Mouse (Mus musculus) embryonic facial prominence, embryonic 13.5 days (tissue): Measurements from ENCODE around the gene Syncrip. TPM values are rescaled to one million over a fixed set of nuclear protein-coding genes. Genes with fewer than 3 reads are reported as not detected.
A peak's percentile ranks its signal among the peaks of the same experiment; 100 is the strongest.
"Not testable (repeated sequence)": the region's sequence is repeated elsewhere in the genome, so short reads cannot be mapped to it uniquely, and the experiment has no call there.

Source experiments
- ATAC-seq: fragments of 200-750 bp; cut with Nextera tagmentation; 2 replicates; pipeline ENCODE4 v1.8.0; 2017; ENCODE audit warnings: low read depth; ENCODE audit not compliant: insufficient number of reproducible peaks, insufficient read depth, low FRiP score, low TSS enrichment
- H3K27ac ChIP-seq: fragments of 300-500 bp; sonication (generic); 2 replicates; pipeline ENCODE4 v1.5.1; 2015; ENCODE audit warnings: moderate library complexity, mild to moderate bottlenecking, inconsistent platforms
- H3K27me3 ChIP-seq: fragments of 300-500 bp; sonication (generic); 2 replicates; pipeline ENCODE4 v1.6.1; 2015; ENCODE audit warnings: mild to moderate bottlenecking, inconsistent platforms
- H3K36me3 ChIP-seq: fragments of 300-500 bp; sonication (generic); 2 replicates; pipeline ENCODE4 v1.6.1; 2015; ENCODE audit warnings: mild to moderate bottlenecking, inconsistent platforms
- H3K4me1 ChIP-seq: fragments of 300-500 bp; sonication (generic); 2 replicates; pipeline ENCODE4 v1.6.1; 2015; ENCODE audit warnings: inconsistent platforms
- H3K4me2 ChIP-seq: fragments of 300-500 bp; sonication (generic); 2 replicates; pipeline ENCODE4 v1.6.1; 2015; ENCODE audit warnings: moderate library complexity, mild to moderate bottlenecking, inconsistent platforms
- H3K4me3 ChIP-seq: fragments of 300-500 bp; sonication (generic); 2 replicates; pipeline ENCODE4 v1.5.1; 2015; ENCODE audit warnings: mild to moderate bottlenecking, inconsistent platforms
- H3K9ac ChIP-seq: fragments of 300-500 bp; sonication (generic); 2 replicates; pipeline ENCODE4 v1.6.1; 2015; ENCODE audit warnings: mild to moderate bottlenecking, inconsistent platforms
- H3K9me3 ChIP-seq: fragments of 300-500 bp; sonication (generic); 2 replicates; pipeline ENCODE4 v1.6.1; 2016; ENCODE audit warnings: inconsistent platforms
- WGBS: fragments of 180-500 bp; shearing (Covaris S2); methylation state at CpG from one replicate; pipeline ENCODE4 v1.1.7; 2015; ENCODE audit warnings: mixed read lengths; 5-methylcytosine and 5-hydroxymethylcytosine counted together
- polyA plus RNA-seq: library from polyadenylated mRNA; unstranded; fragments of >200 nt; fragmentation: Nextera tagmentation; extraction: Ambion mirVana; gene quantifications from 2 replicates; pipeline ENCODE4 v1.2.1, GENCODE M21; 2015

Gene Syncrip
- polyA plus RNA-seq, 1 experiment from 2014 or later, result 112 TPM

DNA sequence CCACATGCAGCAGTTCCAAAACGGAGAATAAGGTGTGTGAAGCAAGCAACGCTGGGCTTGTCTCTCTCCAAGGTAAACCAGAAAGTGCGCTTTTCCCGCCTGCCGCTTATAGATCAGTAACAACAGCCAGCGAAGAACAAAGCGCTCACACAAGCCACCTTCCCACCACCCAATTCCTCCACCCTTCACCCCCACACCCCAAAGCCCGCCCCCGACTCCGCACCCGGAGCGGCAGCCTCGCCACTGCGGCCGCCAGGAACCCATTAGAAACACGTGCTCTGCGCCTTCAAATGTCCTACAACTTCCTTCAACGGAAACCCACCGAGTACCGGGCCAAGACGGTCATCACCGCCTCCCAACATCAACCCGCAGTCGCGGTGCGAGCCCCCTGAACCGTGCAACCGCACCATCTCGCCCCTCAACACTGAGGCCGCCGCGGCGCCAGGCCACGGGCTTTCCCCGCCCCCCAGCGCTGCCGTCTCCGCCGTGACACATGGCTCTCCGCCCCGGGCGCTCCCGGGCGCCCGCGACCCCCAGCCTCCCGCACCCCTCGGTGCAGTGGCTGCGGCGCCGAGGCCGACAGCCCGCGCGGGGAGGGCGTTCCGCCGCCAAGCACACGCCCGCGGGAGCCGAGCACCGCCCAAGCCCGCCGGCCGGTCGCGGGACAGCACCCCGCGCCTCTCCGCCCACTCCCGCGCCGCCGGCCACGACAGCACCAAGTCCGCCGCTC is 1.1 kb downstream of the Syncrip start:
- Histone ChIP-seq H3K4me2 (peak overlapping the region; percentile 86), H3K27me3 (no peaks in the 10 kb centered on the region), H3K4me3 (peak overlapping the region; percentile 99), H3K4me1 (peaks cover 13% of the 10 kb centered on the region), H3K36me3 (peaks cover 18% of the 10 kb centered on the region), H3K9ac (peak overlapping the region; percentile 99), H3K27ac (peak overlapping the region; percentile 99), H3K9me3 (no peaks in the 10 kb centered on the region)
- WGBS, result under 1% methylated on average over 69 of the region's 78 CpGs
- ATAC-seq, result no peak

DNA sequence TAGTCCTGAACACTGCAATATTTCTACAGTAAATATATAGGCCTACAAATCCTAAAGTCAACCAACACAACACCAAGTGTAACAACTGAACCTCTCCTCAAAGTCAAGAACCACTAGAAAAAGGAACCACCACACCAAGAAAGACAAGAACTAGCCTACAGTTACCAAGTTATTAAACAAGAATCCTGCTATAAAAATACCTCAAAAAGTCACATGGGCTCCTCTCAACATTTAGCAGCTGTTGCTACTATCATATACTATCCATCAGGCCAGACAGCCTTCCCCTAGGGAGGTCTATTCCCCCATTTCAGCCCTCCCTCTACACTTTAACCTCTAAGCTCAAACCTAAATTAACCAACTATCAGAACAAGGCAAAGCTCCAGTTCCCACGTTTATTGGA is 2.3 kb downstream of the Syncrip start:
- Histone ChIP-seq H3K27me3 (no peaks in the 10 kb centered on the region), H3K4me2 (peak overlapping the region; percentile 86), H3K4me1 (peaks cover 13% of the 10 kb centered on the region), H3K9me3 (no peaks in the 10 kb centered on the region), H3K9ac (peak overlapping the region; percentile 99; the same call in 1 of the 2 replicates), H3K27ac (no peak overlapping the region), H3K36me3 (peaks cover 27% of the 10 kb centered on the region), H3K4me3 (peak overlapping the region; percentile 99)
- 0% methylated on average over 1 of the region's 1 CpGs for WGBS
- no peak for ATAC-seq

DNA sequence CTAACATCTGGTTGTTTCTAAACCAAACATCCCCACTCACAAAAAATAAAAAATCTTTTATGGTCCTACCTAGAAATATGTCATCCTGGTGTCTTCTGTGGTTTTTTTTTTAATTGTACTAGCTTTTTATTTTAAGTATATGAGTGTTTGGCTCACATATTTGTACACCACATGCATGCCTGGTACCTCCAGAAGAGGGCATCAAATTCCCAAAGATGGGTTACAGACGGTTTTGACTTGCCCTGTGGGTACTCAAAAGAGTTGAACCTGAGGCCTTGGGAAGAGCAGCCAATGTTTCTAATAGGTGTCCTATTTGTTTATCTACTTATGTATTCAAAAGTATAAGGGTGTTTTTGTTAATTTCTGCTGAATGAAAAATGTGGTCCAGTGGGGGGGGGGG is 6.2 kb downstream of the Syncrip start:
- Histone ChIP-seq H3K4me2 (no peak overlapping the region), H3K27ac (no peak overlapping the region), H3K9me3 (no peaks in the 10 kb centered on the region), H3K36me3 (peaks cover 57% of the 10 kb centered on the region), H3K9ac (no peak overlapping the region), H3K4me1 (peaks cover 6% of the 10 kb centered on the region), H3K4me3 (no peak overlapping the region), H3K27me3 (no peaks in the 10 kb centered on the region)
- no peak for ATAC-seq
- 27% methylated on average over 1 of the region's 1 CpGs for WGBS

DNA sequence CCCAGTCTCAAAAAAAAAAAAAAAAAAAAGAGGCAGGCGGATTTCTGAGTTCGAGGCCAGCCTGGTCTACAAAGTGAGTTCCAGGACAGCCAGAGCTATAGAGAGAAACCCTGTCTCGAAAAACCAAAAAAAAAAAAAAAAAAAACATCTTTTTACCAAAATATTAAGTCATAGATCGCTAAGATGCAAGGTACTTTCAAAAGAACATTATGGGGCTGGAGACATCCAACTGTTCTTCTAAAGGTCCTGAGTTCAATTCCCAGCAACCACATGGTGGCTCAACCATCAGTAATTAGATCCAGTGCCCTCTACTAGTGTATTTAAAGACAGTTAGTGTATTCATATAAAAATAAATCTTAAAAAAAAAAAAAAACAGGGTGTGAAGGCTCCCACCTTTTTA is 21.4 kb downstream of the Syncrip start:
- H3K36me3 ChIP-seq, result peaks cover 62% of the 10 kb centered on the region
- WGBS, result 90% methylated on average over 3 of the region's 4 CpGs
- H3K4me1 ChIP-seq, H3K9ac ChIP-seq, H3K4me2 ChIP-seq, H3K4me3 ChIP-seq, H3K9me3 ChIP-seq, H3K27me3 ChIP-seq, H3K27ac ChIP-seq, ATAC-seq: not testable (repeated sequence)

DNA sequence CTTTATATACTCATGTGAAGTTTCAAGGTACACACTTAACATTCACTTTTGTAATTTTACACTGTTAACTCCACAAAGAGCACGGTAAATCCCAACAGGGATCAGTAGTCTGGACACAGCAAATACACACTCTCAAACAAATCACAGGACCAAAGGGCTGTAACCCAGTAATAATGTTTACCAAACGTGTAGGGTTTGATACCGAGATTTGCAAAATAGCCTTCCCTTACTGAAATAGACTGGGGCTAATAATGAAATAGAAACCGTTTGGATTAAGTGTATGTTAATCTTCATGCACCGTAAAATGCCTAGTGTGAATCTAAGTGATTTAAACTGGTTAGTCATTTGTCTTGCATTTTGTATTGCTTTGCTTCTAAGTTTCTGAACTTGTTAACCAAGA is 42.4 kb downstream of the Syncrip start:
- no peak overlapping the region for H3K27ac ChIP-seq

DNA sequence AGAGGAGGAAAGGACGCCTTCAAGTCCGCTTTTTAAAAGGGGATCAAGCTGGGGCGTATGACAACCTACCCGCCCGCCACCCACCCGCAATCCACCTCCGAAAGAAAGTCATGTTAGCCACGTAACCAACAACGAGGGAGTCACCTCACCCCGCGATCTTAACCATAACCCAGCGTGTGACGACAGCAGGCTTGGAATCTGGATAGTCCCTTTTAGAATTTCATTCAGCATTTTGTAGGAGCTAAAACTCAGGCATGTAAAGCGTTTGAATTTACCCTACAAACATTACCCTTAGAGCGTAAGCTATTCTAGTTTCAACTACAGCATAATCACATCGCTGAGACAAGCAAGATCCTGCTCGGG is 43.2 kb downstream of the Syncrip start:
- Histone ChIP-seq H3K27me3 (no peaks in the 10 kb centered on the region), H3K4me3 (peak overlapping the region; percentile 78), H3K36me3 (no peaks in the 10 kb centered on the region), H3K9ac (peak overlapping the region; percentile 85), H3K4me2 (peak overlapping the region; percentile 88), H3K4me1 (peaks cover 7% of the 10 kb centered on the region; the same call in 1 of the 2 replicates), H3K9me3 (no peaks in the 10 kb centered on the region), H3K27ac (peak overlapping the region; percentile 87)
- under 1% methylated on average over 17 of the region's 17 CpGs for WGBS
- ATAC-seq, result no peak; the same call in 1 of the 2 replicates

More for the DNA sequence above, 42.4 kb downstream of the Syncrip start:
- no peak for ATAC-seq
- peaks cover 7% of the 10 kb centered on the region; the same call in 1 of the 2 replicates for H3K4me1 ChIP-seq
- no peaks in the 10 kb centered on the region for H3K9me3 ChIP-seq
- no peak overlapping the region for H3K9ac ChIP-seq
- peak overlapping the region; percentile 88 for H3K4me2 ChIP-seq
- 25% methylated on average over 5 of the region's 5 CpGs for WGBS
- peaks cover 5% of the 10 kb centered on the region; the same call in 1 of the 2 replicates for H3K36me3 ChIP-seq
- H3K4me3 ChIP-seq, result no peak overlapping the region
- H3K27me3 ChIP-seq, result no peaks in the 10 kb centered on the region

DNA sequence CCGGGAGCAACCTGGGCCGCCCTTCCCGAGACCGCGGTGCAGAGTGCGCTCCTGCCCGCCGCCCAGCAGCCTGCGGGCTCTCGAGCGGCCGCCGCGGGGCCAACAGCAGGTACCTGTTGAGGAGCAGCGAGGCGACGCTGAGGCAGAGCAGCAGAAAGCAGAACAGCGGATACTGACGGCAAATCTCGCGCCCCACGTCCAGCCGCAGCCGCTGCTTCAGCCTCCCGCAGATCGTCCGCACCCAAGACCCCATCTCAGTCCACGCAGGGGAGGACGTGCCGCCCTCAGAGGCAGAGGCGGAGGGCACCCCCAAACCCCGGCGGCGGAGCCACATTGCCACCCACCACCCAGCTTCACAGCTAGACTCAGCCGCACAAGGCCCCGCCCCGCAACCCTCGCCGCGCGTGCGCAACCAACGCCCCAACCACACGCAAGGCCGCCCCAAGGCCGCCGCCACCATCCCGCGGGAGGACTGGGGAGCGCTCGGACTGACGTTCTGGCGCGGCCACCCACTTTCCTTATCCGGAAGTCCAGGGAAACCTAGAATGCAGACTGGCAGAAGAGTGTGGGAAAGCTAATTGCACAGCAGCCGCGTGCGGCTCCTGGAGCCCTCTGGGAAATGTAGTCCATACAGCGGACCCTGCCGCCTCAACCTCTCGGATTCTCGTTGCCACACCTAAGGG is 43.7 kb downstream of the Syncrip start, which contains the start of gene Snx14:
Gene Snx14 (minus strand): TSS at position 404 of the 683 bp plus-strand sequence.
- Histone ChIP-seq H3K27me3 (no peaks in the 10 kb centered on the region), H3K4me3 (peak within 1 kb of the TSS; percentile 78), H3K4me2 (peak within 1 kb of the TSS; percentile 88), H3K4me1 (peaks cover 7% of the 10 kb centered on the region; the same call in 1 of the 2 replicates), H3K9me3 (no peaks in the 10 kb centered on the region), H3K27ac (peak within 1 kb of the TSS; percentile 87), H3K9ac (peak within 1 kb of the TSS; percentile 85), H3K36me3 (no peaks in the 10 kb centered on the region)
- WGBS, result under 1% methylated on average over 62 of the region's 62 CpGs
- ATAC-seq, result peak; percentile 95

DNA sequence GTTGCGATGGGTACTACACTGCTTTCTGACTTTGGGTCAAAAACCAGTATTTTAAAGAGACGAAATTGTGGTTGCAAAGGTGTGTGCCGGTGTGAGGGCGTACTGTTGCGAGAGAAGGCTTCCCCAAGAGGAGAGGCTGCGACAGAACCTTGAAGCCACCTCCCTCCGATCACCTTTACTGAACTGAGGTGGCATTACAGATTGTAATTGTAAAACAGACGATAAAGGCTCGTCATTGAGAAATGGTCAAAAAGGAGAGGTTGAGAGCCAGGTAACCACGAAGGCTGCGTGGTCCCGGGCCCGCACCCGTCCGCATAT is 44.2 kb downstream of the Syncrip start:
- H3K9me3 ChIP-seq, result no peaks in the 10 kb centered on the region
- H3K4me1 ChIP-seq, result peaks cover 7% of the 10 kb centered on the region; the same call in 1 of the 2 replicates
- 2% methylated on average over 15 of the region's 15 CpGs for WGBS
- H3K4me2 ChIP-seq, result peak overlapping the region; percentile 88
- peak overlapping the region; percentile 87 for H3K27ac ChIP-seq
- no peak for ATAC-seq
- no peaks in the 10 kb centered on the region for H3K27me3 ChIP-seq
- H3K4me3 ChIP-seq, result peak overlapping the region; percentile 78
- H3K36me3 ChIP-seq, result no peaks in the 10 kb centered on the region
- peak overlapping the region; percentile 85 for H3K9ac ChIP-seq

DNA sequence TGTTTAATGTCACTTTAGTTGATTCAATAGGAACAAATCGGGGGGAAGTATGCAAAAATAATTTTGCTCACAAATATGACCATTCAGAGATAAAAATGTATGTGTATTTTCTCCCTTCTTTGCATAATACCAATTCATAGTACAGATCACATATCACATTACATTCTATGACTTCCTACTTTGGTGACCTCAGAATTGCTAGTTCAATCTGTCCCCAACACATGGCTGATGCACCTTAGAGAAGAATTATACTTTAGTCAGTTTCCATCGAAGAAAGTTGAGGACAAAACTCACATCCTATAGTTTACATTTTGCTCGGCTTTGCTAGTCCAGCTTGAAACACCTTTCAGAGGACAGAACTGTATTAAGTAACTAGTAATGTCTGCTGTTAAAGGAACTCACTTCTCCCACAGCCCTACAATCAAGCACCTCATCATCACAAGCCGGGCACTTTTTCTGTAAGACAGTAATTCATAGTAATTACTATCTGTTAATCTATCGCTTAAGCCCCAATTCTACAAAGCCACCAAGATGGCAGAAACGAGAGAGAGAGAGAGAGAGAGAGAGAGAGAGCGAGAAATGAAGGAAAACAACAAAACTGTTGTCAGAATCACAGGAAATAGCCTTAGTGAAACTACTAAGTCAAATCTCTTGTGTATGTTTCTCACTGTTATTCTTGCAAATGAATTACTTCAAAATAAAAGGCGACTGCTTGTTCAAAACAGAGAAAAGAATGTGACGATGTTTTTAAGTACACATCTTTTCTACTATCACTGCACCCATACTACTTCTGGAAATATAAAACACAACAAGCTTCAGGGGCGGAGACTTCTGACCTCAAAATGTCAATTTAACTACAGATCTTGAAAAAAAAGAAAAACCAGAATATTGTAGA is 44.8 kb downstream of the Syncrip start:
- Histone ChIP-seq H3K27ac (no peak overlapping the region), H3K9ac (peak overlapping the region; percentile 85)
- WGBS, result 50% methylated on average over 10 of the region's 10 CpGs

DNA sequence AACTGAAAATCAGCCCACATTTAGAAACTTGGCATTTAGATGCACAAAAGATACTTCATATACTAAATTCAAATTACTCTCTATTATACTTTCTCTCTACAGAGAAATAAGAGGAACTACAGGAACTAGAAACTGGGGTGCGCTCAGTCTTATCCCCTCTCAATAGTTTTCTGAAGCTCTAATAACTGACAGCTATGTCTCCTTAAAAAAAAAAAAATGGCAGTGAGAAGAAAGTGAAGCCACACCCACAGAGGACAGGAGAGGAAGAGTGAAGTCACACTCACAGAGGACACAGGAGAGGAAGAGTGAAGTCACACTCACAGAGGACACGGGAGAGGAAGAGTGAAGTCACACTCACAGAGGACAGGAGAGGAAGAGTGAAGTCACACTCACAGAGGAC is 58.0 kb downstream of the Syncrip start:
- no peak for ATAC-seq
- no peak overlapping the region for H3K4me3 ChIP-seq
- no peak overlapping the region for H3K4me2 ChIP-seq
- no peak overlapping the region for H3K27ac ChIP-seq
- no peaks in the 10 kb centered on the region for H3K4me1 ChIP-seq
- no peaks in the 10 kb centered on the region for H3K27me3 ChIP-seq
- 85% methylated on average over 2 of the region's 2 CpGs for WGBS
- no peak overlapping the region for H3K9ac ChIP-seq
- H3K36me3 ChIP-seq, result peaks cover 24% of the 10 kb centered on the region
- 0 out of 2 replicates have a peak, but pooled peaks cover 2% of the 10 kb centered on the region for H3K9me3 ChIP-seq

More for the DNA sequence above, 44.8 kb downstream of the Syncrip start:
- Histone ChIP-seq H3K36me3 (no peaks in the 10 kb centered on the region), H3K4me3 (peak overlapping the region; percentile 78), H3K27me3 (no peaks in the 10 kb centered on the region), H3K9me3 (no peaks in the 10 kb centered on the region), H3K4me1 (peaks cover 7% of the 10 kb centered on the region; the same call in 1 of the 2 replicates), H3K4me2 (peak overlapping the region; percentile 88)
- ATAC-seq, result no peak

DNA sequence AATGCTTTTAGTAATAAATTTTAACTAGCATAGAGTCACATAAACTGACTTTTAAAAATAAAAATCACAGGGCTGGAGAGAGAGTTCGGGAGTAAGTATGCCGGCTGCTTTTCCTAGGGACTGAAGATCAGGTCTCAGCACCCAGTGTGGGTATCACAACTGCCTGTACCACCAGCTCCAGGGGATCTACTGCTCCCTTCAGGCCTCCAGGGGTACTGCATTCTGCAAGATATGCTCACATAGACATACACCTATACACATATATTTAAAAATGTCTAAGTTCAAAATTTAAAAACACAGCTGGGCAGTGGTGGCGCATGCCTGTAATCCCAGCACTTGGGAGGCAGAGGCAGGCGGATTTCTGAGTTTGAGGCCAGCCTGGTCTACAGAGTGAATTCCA is 59.9 kb downstream of the Syncrip start:
- ATAC-seq, result no peak
- WGBS, result 94% methylated on average over 4 of the region's 4 CpGs

More for the DNA sequence above, 59.9 kb downstream of the Syncrip start:
- no peaks in the 10 kb centered on the region for H3K27me3 ChIP-seq
- H3K9ac ChIP-seq, result no peak overlapping the region
- H3K4me3 ChIP-seq, result no peak overlapping the region
- no peak overlapping the region for H3K4me2 ChIP-seq
- H3K36me3 ChIP-seq, result peaks cover 14% of the 10 kb centered on the region
- H3K4me1 ChIP-seq, result no peaks in the 10 kb centered on the region
- no peak overlapping the region for H3K27ac ChIP-seq
- H3K9me3 ChIP-seq, result 0 out of 2 replicates have a peak, but pooled peaks cover 2% of the 10 kb centered on the region
